Comparison of ENCODE assay signal across 9 mouse cellular contexts in genomic region chr17:28455098-28455497, GRCm38 (mm10).
DNase-seq lines count a peak whose midpoint lies in the region; ATAC-seq and TF ChIP-seq lines count a peak whose summit lies in the region.
"Had no signal": no experiment of that assay in that cellular context is flagged by ENCODE, and none has a peak within 500 bp of the region (broad histone marks: within the 10 kb centered on the region; RNA-seq: fewer than 3 reads in every experiment).

No protein-coding gene starts in this region.

- no peak for ATAC-seq in CD4-positive, CD25-positive, alpha-beta regulatory T cell, adult 4 months

- TF ChIP-seq CTCF in layer of hippocampus, adult 2 months (conservative IDR thresholded peaks at IDR 0.05) = peak; percentile 80

- no peak overlapping the region for H3K27ac ChIP-seq in layer of hippocampus, adult 2 months
- H3K27ac ChIP-seq: limb, embryonic 15.5 days had no signal

- H3K4me3 ChIP-seq in layer of hippocampus, adult 2 months = no peak overlapping the region
- H3K4me3 ChIP-seq: limb, embryonic 15.5 days had no signal

- DNase-seq in CD4-positive, CD25-positive, alpha-beta regulatory T cell, adult 2 months (ENCODE audit: low read depth, low spot score) = peak; percentile 74
- peak; percentile 13 to 52 for DNase-seq in layer of hippocampus, adult 2 months (ENCODE audit: low spot score in 2 of 2)
- no peak for DNase-seq in layer of hippocampus, adult 9-11 months
- peak; percentile 24 to 63 for DNase-seq in adrenal gland, postnatal 36 days
- peak; percentile 52 to 60 for DNase-seq in kidney, postnatal 4 days
- peak; percentile 35 to 82 for DNase-seq in thymus, postnatal 10 days (ENCODE audit: low spot score in 2 of 2)
- DNase-seq in urinary bladder, postnatal 36 days (ENCODE audit: low spot score in 2 of 2) = no peak

Comparison
In these comparisons a context has a peak if more than half of its experiments do, and no peak if none do; other contexts are left out.
1. DNase-seq: peak in CD4-positive, CD25-positive, alpha-beta regulatory T cell, adult 2 months (single experiment), layer of hippocampus, adult 2 months (2 of 2), adrenal gland, postnatal 36 days (2 of 2), kidney, postnatal 4 days (2 of 2) and thymus, postnatal 10 days (2 of 2); none in layer of hippocampus, adult 9-11 months (single experiment) and urinary bladder, postnatal 36 days (0 of 2).